Mouse (Mus musculus) central nervous system, embryonic 14 days (tissue): ENCODE measurements around the gene Olfm2. TPM values are rescaled to one million over a fixed set of nuclear protein-coding genes. Genes with fewer than 3 reads are reported as not detected.

Experiments used
- polyA plus RNA-seq: library from polyadenylated mRNA; depleted of rRNA; stranded (reverse); fragments of >200 nt; gene quantifications from 2 replicates; pipeline ENCODE4 v1.2.3, GENCODE M21; 2012; rRNA removed

Olfm2 gene
- polyA plus RNA-seq, result 102 TPM in 2 replicates

GRCm38 (mm10) chr9:20746017-20746660 is at the start of gene Olfm2:
Olfm2 (minus strand) TSS chr9:20746349.

GRCm38 (mm10) chr9:20651602-20652259 is 94.4 kb downstream of the Olfm2 start, which contains the start of gene Pin1:
Pin1 (plus strand) TSS chr9:20652095.

DNA sequence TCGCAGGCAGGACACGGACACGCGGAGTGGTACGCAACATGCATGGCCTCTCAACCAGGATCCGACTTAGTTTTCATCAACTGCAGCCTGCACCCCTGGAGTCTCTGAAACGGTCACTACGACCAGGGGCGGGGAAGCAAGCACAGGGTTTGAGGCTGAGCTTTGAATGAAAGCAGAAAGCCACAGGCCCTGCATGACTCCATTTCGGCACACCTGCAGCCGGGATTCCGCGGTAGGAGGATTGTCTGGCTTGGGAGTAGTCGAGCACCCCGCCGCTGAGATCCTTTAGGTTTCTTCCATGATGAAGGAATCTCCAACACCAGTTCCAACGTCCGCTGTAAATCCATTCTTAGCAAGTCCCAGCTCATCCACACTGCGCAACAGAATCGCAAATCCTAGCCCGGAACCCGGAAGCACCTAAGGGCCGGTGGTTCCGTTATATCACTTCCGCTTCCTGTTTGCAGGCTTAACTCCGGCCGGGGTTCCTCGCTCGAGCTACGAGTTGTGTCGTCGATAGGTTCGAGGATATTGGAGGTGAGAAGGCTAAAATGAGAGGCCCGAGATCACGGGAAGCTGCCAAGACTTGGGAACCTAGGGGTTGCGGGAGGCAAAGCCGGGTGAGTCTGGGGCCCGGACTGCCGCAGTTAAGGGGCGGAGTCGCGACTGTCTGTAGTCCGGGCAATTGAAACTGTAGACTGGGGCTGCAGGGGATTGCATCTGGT is 101.6 kb downstream of the Olfm2 start, which contains the start of gene Fbxl12:
Fbxl12 (minus strand) TSS at position 408 of the 722 bp plus-strand sequence.

DNA sequence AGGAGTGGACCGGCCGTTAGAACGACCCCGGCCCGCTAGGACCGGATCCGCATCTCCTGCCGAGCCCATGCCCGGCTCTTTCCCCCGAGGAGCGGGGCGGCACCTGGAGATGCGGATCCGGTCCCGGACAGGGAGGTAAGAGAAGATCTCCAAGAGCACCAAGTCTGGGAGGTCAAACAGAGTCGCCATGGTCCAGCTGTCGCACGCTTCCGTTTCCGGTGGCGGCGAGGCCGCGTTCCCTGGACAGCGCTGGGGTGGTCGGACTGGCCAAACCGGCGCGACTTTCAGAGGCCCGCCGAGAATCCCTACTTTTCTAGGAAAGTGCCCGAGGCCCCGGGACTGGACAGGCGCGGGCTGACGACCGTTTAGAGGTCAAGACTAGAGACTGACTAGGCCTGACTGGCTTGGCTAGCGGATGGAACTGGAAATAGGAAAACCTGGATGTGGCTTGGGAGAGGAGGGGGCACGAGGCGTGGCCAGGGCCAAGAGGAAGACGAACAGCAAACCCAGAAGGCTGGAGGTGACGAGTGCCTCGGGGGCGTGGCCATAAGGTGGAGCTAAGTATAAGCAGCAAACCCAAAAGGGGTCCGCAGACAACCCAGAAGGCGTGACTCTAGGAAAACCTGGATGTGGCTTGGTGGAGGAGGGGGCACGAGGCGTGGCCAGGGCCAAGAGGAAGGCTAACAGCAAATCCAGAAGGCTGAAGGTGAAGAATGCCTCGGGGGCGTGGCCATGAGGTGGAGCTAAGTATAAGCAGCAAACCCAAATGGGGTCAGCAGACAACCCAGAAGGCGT is 103.9 kb downstream of the Olfm2 start, which contains the start of gene Ubl5:
Ubl5 (plus strand) TSS at position 778 of the 795 bp plus-strand sequence.

Other genes starting within 250 kb of the Olfm2 start
- 47.0 and 57.0 TPM in 2 replicates for gene Zfp266, start 224.9 kb downstream of the Olfm2 start, polyA plus RNA-seq
- 23.8 and 24.6 TPM in 2 replicates for gene Zfp846, start 165.1 kb downstream of the Olfm2 start, polyA plus RNA-seq
- gene Ubl5, start 103.5 kb downstream of the Olfm2 start, polyA plus RNA-seq, result 557 and 739 TPM in 2 replicates
- 30.4 and 36.1 TPM in 2 replicates for gene Fbxl12, start 101.6 kb downstream of the Olfm2 start, polyA plus RNA-seq
- 31.5 and 34.3 TPM in 2 replicates for gene Pin1, start 94.3 kb downstream of the Olfm2 start, polyA plus RNA-seq
- gene Col5a3, start 68.7 kb upstream of the Olfm2 start, polyA plus RNA-seq, result 1.2 and 3.1 TPM in 2 replicates
- gene Rdh8, start 72.2 kb upstream of the Olfm2 start, polyA plus RNA-seq, result not detected in 2 replicates
- 7.7 and 13.3 TPM in 2 replicates for gene A230050P20Rik, start 122.3 kb upstream of the Olfm2 start, polyA plus RNA-seq
- 10.2 and 11.1 TPM in 2 replicates for gene Angptl6, start 133.4 kb upstream of the Olfm2 start, polyA plus RNA-seq
- gene Ppan, start 141.8 kb upstream of the Olfm2 start, polyA plus RNA-seq, result 82.3 and 91.6 TPM in 2 replicates
- 151 and 160 TPM in 2 replicates for gene Eif3g, start 152.3 kb upstream of the Olfm2 start, polyA plus RNA-seq
- 103 TPM in 2 replicates for gene Dnmt1, start 213.5 kb upstream of the Olfm2 start, polyA plus RNA-seq
- gene S1pr2, start 230.4 kb upstream of the Olfm2 start, polyA plus RNA-seq, result 4.8 and 8.3 TPM in 2 replicates